In genomic region chr15:80631311-80631710, GRCm38 (mm10) we compare ENCODE assay signal across 25 mouse cellular contexts. TPM values are rescaled to one million over a fixed set of nuclear protein-coding genes. Genes with fewer than 3 reads are reported as not detected.
"Had no signal": no experiment of that assay in that cellular context is flagged by ENCODE, and none has a peak within 500 bp of the region (broad histone marks: within the 10 kb centered on the region; RNA-seq: fewer than 3 reads in every experiment).

No protein-coding gene starts in this region.

- H3K27ac ChIP-seq: gastrocnemius, adult 2 months; heart, embryonic 10.5 days; heart, embryonic 13.5 days; heart, embryonic 15.5 days; hindbrain, embryonic 15.5 days; hindbrain, postnatal 0 days; kidney, embryonic 15.5 days; kidney, postnatal 0 days; limb, embryonic 10.5 days; limb, embryonic 12.5 days; liver, embryonic 13.5 days had no signal

- H3K4me3 ChIP-seq: gastrocnemius, adult 2 months; heart, embryonic 10.5 days; heart, embryonic 13.5 days; heart, embryonic 15.5 days; hindbrain, embryonic 15.5 days; kidney, embryonic 15.5 days; limb, embryonic 10.5 days; limb, embryonic 12.5 days; liver, embryonic 13.5 days had no signal

- H3K4me1 ChIP-seq: limb, embryonic 10.5 days; limb, embryonic 12.5 days had no signal

- H3K9ac ChIP-seq: heart, embryonic 13.5 days; heart, embryonic 15.5 days; hindbrain, embryonic 15.5 days; kidney, embryonic 15.5 days; limb, embryonic 12.5 days; liver, embryonic 13.5 days had no signal

- H3K27me3 ChIP-seq: hindbrain, embryonic 15.5 days; kidney, embryonic 15.5 days; limb, embryonic 12.5 days had no signal

- H3K4me2 ChIP-seq: heart, embryonic 15.5 days; hindbrain, embryonic 15.5 days; limb, embryonic 12.5 days; liver, embryonic 11.5 days; liver, embryonic 13.5 days had no signal

- ATAC-seq: hindbrain, postnatal 0 days; intestine, embryonic 16.5 days had no signal

- H3K36me3 ChIP-seq: heart, embryonic 10.5 days; heart, embryonic 13.5 days; heart, embryonic 15.5 days; hindbrain, embryonic 15.5 days; kidney, embryonic 15.5 days; limb, embryonic 10.5 days; limb, embryonic 12.5 days; liver, embryonic 13.5 days had no signal

- DNase-seq: gastrocnemius, adult 2 months; gastrocnemius, postnatal 10 days; heart, adult 18-20 months; heart, postnatal 14 days; heart, postnatal 36 days; kidney, adult 11 months; kidney, adult 2 months; kidney, adult 9 months; kidney, postnatal 14 days; kidney, postnatal 36 days; layer of hippocampus, adult 9-11 months; layer of hippocampus, postnatal 36 days; liver; liver, embryonic 13.5 days had no signal

- H3K9me3 ChIP-seq: heart, embryonic 10.5 days; heart, embryonic 13.5 days; heart, embryonic 15.5 days; hindbrain, embryonic 15.5 days; kidney, embryonic 15.5 days; limb, embryonic 10.5 days; limb, embryonic 12.5 days; liver, embryonic 13.5 days had no signal

RNA-seq across cellular contexts. Expression of gene Fam83f, which starts 40.3 kb away (rescaled TPM):
- total RNA-seq: layer of hippocampus, postnatal 36 days had no signal
